ENCODE assay signal across 15 mouse cellular contexts in the genomic region with DNA sequence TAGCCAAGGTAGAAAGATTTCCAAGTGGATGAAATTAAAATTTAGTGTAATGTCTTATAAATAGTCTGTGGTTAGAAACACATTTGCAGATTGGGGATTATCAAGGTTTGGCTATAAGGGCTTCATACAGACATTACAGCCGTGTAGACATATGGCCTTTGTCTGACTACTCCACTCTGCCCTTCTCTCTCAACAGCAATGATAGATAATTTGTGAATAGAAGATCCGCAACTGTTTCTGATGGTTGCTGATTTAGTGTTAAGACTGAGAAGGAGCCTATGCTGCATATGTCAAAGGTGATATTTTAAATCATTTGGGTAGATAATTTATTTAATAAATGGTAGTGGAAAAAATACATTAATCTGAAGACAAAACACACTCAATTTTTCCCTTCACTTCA.
"Had no signal": no experiment of that assay in that cellular context is flagged by ENCODE, and none has a peak within 500 bp of the region (broad histone marks: within the 10 kb centered on the region; RNA-seq: fewer than 3 reads in every experiment).

No protein-coding gene starts in this region.

- H3K9ac ChIP-seq: neural tube, embryonic 15.5 days; stomach, embryonic 15.5 days had no signal

- DNase-seq: retina, postnatal 1 day; right cerebral cortex, adult 18-20 months; right cerebral cortex, postnatal 14 days; right cerebral cortex, postnatal 25 days; right cerebral cortex, postnatal 4 days; spleen, adult 18-20 months; thymus, adult 18-20 months; thymus, adult 2 months; thymus, postnatal 14 days; thymus, postnatal 25 days; thymus, postnatal 36 days; thymus, postnatal 4 days had no signal

- H3K27ac ChIP-seq: neural tube, embryonic 15.5 days; stomach, embryonic 15.5 days; stomach, postnatal 0 days had no signal

- H3K4me2 ChIP-seq: neural tube, embryonic 15.5 days; stomach, embryonic 15.5 days had no signal

- H3K27me3 ChIP-seq: neural tube, embryonic 15.5 days; stomach, embryonic 15.5 days had no signal

- H3K4me3 ChIP-seq: neural tube, embryonic 15.5 days; stomach, embryonic 15.5 days had no signal

- H3K9me3 ChIP-seq: neural tube, embryonic 15.5 days; stomach, embryonic 15.5 days had no signal

- H3K36me3 ChIP-seq: neural tube, embryonic 15.5 days; stomach, embryonic 15.5 days had no signal

- H3K4me1 ChIP-seq: neural tube, embryonic 15.5 days had no signal
